Mouse (Mus musculus) heart, adult 2 months (tissue): Measurements from ENCODE around the gene Rnf43. TPM values are rescaled to one million over a fixed set of nuclear protein-coding genes. Genes with fewer than 3 reads are reported as not detected.

Source experiments
- DNase-seq, 2 experiments: peaks; one replicate each; pipeline ENCODE4 v3.0.0; 2021
- H3K27ac ChIP-seq: fragments of 200-600 bp; 2 replicates; pipeline ENCODE4 v1.8.1; 2022
- H3K27me3 ChIP-seq: fragments of 200-500 bp; 2 replicates; pipeline ENCODE4 v1.6.1; 2012; ENCODE audit warnings: mild to moderate bottlenecking, low read length, inconsistent platforms, mixed read lengths; ENCODE audit not compliant: control insufficient read depth, insufficient read depth
- H3K36me3 ChIP-seq: fragments of 200-500 bp; 2 replicates; pipeline ENCODE4 v1.6.1; 2012; ENCODE audit warnings: low read length, inconsistent platforms; ENCODE audit not compliant: control insufficient read depth, insufficient read depth
- H3K4me1 ChIP-seq: fragments of 200-500 bp; 2 replicates; pipeline ENCODE4 v1.6.1; 2011; ENCODE audit warnings: low read length; ENCODE audit not compliant: control insufficient read depth, insufficient read depth
- H3K4me3 ChIP-seq: fragments of 200-600 bp; 2 replicates; pipeline ENCODE4 v1.8.1; 2022
- H3K79me2 ChIP-seq: fragments of 200-500 bp; replicated peaks from 2 replicates; pipeline ENCODE4 v1.6.1; 2012; ENCODE audit warnings: mild to moderate bottlenecking, inconsistent platforms, low read length, moderate library complexity, mixed read lengths; ENCODE audit not compliant: control insufficient read depth, insufficient read depth
- H3K9ac ChIP-seq: fragments of 200-500 bp; 2 replicates; pipeline ENCODE4 v1.6.1; 2012; ENCODE audit warnings: low read depth, mild to moderate bottlenecking, control low read depth, inconsistent platforms, low read length, mixed read lengths
- CTCF ChIP-seq: fragments of 200-600 bp; IDR thresholded peaks from 2 replicates; pipeline ENCODE4 v1.8.1; 2022; ENCODE audit warnings: antibody characterized with exemption, mild to moderate bottlenecking, moderate library complexity
- EP300 ChIP-seq: fragments of 200-500 bp; IDR thresholded peaks from 2 replicates; pipeline ENCODE4 v1.6.1; 2011; ENCODE audit warnings: low read depth, low read length, control low read depth; ENCODE audit not compliant: insufficient read depth
- POLR2A ChIP-seq: fragments of 200-500 bp; IDR thresholded peaks from 2 replicates; pipeline ENCODE4 v1.6.1; 2011; ENCODE audit warnings: mild to moderate bottlenecking, low read depth, low read length, control low read depth; ENCODE audit not compliant: insufficient read depth
- WGBS: fragments of 180-500 bp; shearing (Covaris S2); methylation state at CpG from one replicate; pipeline ENCODE4 v1.1.7; 2018; 5-methylcytosine and 5-hydroxymethylcytosine counted together
- intact Hi-C: fragments of 180-260 bp; cut with DNase I; formaldehyde crosslinking; loops from one replicate; pipeline ENCODE4 v1.15.1; 2025
- polyA plus RNA-seq: library from polyadenylated mRNA; depleted of rRNA; stranded (reverse); fragments of >200 nt; gene quantifications from 2 replicates; pipeline ENCODE4 v1.2.3, GENCODE M21; 2012
- total RNA-seq, 2 experiments: library from RNA; stranded (reverse); gene quantifications; 2 replicates each; pipeline ENCODE4 v1.2.3; 2021

Rnf43 gene
- total and polyA plus RNA-seq, 3 experiments: 0.31 to 0.45 (median 0.42) TPM

DNA sequence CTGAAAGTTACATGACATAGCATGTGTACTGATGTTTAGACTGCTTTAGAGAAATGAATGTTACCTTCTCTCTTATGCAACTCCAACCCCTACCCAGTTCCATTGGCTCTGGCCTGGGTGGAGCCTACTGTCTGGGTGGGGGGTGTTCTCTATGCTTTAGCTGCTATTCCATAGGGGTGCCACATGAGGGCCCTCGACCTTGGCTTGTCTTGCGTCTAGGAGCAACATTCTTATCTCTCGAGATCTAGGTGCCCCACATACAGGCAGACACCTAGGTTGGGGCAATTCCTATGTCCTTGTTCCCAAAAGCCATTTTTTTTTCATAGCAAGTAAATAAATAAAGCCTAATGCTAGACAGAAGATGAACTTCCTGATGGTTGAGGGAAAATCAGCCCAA lies 97.1 kb downstream of the Rnf43 start:
- Histone ChIP-seq H3K27me3 (peaks cover 25% of the 10 kb centered on the region), H3K79me2 (no peaks in the 10 kb centered on the region), H3K4me1 (no peaks in the 10 kb centered on the region), H3K4me3 (no peak overlapping the region), H3K27ac (no peak overlapping the region), H3K36me3 (no peaks in the 10 kb centered on the region), H3K9ac (no peak overlapping the region)
- intact Hi-C loops: no loop called here
- 6% methylated on average over 3 of the region's 3 CpGs for WGBS
- TF ChIP-seq EP300 (no peak), CTCF (0 out of 2 replicates have a peak, but pooled peaks have one; percentile 8)
- DNase-seq: peak in 1 of 2 experiments; percentile 21

DNA sequence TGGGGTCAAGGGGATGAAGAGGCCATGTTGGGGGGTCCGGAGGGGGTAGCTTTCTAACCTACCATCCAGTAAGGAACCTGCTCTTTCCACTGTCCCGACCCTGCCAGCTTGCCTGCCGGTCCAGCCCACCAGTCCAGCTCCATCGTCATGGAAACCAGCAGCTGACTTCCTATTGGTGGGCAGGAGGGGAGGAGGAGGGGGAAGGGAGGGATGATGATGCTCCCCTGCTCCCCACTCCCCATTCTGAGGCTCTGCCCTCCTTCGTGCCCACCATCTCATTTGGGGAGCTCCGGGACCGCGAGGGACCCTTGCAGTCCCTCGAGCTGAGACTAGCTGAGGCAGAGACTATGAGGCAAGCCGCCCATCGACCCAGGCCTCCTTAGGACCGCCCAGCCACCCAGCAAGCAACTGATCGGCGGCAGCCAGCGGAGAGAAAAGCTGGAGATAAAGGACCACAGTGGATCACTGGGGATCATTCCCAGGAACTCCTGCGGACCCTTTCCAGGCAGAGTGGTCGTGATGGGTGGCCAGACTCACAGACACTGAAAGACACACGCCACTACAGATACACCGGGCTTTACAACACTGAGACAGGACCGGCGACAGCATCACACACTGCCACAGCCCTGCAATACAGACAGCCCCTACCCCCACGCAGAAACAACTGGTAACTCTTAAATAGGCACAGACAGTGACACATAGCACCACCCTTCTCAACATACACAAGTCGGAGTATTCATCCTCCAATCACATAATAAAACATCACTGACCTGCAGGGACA lies 98.0 kb downstream of the Rnf43 start, which contains the start of gene Tspoap1:
Gene Tspoap1 (plus strand): TSS at position 241 of the 781 bp plus-strand sequence.
- H3K36me3 ChIP-seq: no peaks in the 10 kb centered on the region
- DNase-seq: no peak
- no peaks in the 10 kb centered on the region for H3K79me2 ChIP-seq
- H3K27me3 ChIP-seq: peaks cover 30% of the 10 kb centered on the region
- intact Hi-C loops: no loop called here
- 10% methylated on average over 23 of the region's 23 CpGs for WGBS
- no peaks in the 10 kb centered on the region for H3K4me1 ChIP-seq
- no peak within 1 kb of the TSS for H3K4me3 ChIP-seq
- no peak for TF ChIP-seq EP300
- no peak for TF ChIP-seq CTCF
- TF ChIP-seq POLR2A: no peak
- H3K9ac ChIP-seq: no peak within 1 kb of the TSS
- no peak within 1 kb of the TSS for H3K27ac ChIP-seq

DNA sequence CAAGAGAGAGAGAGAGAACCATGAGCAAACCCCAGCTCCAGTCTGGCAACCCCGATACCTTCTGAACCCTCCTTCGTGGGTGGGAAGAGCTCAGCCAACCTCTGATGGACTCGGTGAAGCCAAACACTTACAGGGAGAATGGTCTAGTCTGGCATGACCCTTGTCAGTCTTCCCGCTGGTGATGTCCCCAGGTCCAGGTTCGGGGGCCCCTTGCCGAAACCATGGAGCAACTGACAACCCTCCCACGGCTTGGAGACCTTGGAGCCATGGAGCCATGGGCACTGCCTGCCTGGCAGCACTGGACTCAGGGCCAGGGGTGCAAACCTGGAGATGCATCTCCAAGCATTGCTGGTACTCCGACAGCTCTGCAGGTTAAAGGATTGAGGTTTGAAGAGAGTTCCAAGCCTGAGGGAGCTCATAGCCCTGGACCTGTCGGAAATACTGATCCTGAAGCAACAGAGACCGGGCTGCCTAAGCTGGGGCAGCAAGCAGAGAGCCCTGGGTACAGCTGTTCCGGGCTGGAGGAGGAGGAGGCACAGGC lies 98.7 kb downstream of the Rnf43 start:
- Histone ChIP-seq H3K27ac (no peak overlapping the region), H3K9ac (no peak overlapping the region), H3K4me1 (no peaks in the 10 kb centered on the region), H3K27me3 (peaks cover 30% of the 10 kb centered on the region), H3K79me2 (no peaks in the 10 kb centered on the region), H3K4me3 (no peak overlapping the region), H3K36me3 (no peaks in the 10 kb centered on the region)
- intact Hi-C loops: no loop called here
- 61% methylated on average over 11 of the region's 11 CpGs for WGBS
- TF ChIP-seq POLR2A: no peak
- no peak for TF ChIP-seq EP300
- no peak for TF ChIP-seq CTCF
- no peak for DNase-seq

DNA sequence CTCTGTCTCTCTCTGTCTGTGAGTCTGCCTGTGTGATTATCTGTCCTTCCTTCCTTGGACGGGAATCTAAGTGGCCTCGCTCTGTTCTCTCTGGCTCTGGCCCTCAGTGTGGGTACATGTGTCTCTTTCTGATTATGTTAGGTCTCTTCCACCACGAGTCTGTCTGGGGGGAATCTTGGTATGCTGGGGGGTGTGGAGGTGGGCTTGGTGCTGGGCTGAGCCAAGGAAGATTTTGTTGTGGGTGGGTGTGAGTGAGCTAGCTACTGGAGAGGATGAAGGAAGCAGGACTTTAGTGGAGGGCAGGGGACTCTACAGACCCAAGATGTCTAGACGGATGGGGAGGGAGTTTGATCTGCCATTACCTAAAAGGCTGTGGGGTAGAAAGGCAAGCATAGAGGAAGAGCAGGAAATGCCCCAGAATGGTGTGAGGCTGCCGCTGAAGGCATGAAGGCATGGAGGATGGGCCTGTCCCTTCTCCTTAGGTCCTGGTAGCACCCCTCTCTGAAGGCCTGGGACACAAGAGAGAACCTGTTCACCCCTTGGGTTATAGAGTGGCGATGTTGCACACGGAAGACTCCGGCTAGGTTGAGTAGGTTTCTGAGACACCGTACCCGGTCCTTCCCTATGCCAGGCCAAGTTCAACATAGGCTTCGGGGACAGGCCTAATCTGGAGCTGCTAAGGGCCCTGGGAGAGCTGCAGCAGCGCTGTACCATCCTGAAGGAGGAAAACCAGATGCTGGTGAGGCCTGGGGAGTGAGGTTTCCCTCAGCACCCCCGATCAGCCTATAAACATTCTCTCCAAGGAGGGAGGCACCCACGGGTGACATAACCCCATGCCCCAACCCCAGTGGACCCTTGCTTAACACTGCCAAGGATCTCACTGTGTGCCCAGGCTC lies 99.5 kb downstream of the Rnf43 start:
- H3K4me1 ChIP-seq: no peaks in the 10 kb centered on the region
- intact Hi-C loops: no loop called here
- no peaks in the 10 kb centered on the region for H3K79me2 ChIP-seq
- no peaks in the 10 kb centered on the region for H3K36me3 ChIP-seq
- WGBS: 70% methylated on average over 14 of the region's 14 CpGs
- DNase-seq: no peak
- H3K4me3 ChIP-seq: no peak overlapping the region
- H3K9ac ChIP-seq: no peak overlapping the region
- H3K27me3 ChIP-seq: peaks cover 30% of the 10 kb centered on the region
- TF ChIP-seq POLR2A (no peak), CTCF (no peak), EP300 (no peak)
- H3K27ac ChIP-seq: no peak overlapping the region

DNA sequence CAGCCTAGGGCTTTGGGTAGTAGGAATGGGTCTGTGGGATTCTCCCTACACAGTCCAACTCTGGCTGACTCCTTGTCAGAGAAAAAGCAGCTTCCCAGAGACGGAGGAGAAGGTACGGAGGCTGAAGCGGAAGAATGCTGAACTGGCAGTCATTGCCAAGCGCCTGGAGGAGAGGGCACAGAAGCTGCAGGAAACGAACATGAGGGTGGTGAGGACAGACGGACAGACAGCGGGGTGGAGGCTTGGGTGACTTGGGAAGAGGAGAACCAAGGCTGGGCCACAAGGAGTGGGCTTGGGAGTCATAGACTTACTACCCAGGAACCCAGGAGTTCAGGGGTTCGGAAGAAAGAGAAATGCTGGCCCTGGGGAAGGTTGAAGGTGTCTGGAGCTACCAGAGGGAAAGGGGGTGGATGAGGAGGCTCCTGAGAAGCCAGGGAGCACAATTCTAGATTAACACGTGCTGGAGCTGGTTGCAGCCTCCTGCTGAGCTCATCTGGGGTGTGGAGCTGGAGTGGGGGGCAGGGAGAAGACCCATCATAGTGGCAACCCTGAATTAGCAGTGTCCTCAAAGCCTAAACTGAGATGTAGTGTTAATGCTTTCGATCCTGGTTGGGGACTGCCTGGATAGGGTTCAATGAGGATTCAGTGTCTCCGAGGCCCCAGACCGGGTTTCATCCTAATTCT lies 100.3 kb downstream of the Rnf43 start:
- H3K27me3 ChIP-seq: peaks cover 30% of the 10 kb centered on the region
- no peak for TF ChIP-seq CTCF
- no peak for TF ChIP-seq EP300
- TF ChIP-seq POLR2A: no peak
- H3K4me3 ChIP-seq: no peak overlapping the region
- WGBS: 41% methylated on average over 12 of the region's 12 CpGs
- intact Hi-C loops: no loop called here
- no peak for DNase-seq
- H3K36me3 ChIP-seq: no peaks in the 10 kb centered on the region
- H3K4me1 ChIP-seq: no peaks in the 10 kb centered on the region
- no peaks in the 10 kb centered on the region for H3K79me2 ChIP-seq
- no peak overlapping the region for H3K9ac ChIP-seq
- no peak overlapping the region for H3K27ac ChIP-seq
